Mouse (Mus musculus) lung, adult 2 months (tissue): ENCODE measurements around the gene Ext2.

Experiments
- CTCF ChIP-seq: fragments of 200-500 bp; IDR thresholded peaks from 2 replicates; pipeline ENCODE4 v1.5.1; 2011; ENCODE audit warnings: mild to moderate bottlenecking, low read length, control low read depth; ENCODE audit not compliant: insufficient read depth
- POLR2A ChIP-seq: fragments of 200-500 bp; IDR thresholded peaks from 2 replicates; pipeline ENCODE4 v1.6.1; 2011; ENCODE audit warnings: low read depth, mild to moderate bottlenecking, control low read depth, low read length, borderline replicate concordance; ENCODE audit errors: extremely low read depth

DNA sequence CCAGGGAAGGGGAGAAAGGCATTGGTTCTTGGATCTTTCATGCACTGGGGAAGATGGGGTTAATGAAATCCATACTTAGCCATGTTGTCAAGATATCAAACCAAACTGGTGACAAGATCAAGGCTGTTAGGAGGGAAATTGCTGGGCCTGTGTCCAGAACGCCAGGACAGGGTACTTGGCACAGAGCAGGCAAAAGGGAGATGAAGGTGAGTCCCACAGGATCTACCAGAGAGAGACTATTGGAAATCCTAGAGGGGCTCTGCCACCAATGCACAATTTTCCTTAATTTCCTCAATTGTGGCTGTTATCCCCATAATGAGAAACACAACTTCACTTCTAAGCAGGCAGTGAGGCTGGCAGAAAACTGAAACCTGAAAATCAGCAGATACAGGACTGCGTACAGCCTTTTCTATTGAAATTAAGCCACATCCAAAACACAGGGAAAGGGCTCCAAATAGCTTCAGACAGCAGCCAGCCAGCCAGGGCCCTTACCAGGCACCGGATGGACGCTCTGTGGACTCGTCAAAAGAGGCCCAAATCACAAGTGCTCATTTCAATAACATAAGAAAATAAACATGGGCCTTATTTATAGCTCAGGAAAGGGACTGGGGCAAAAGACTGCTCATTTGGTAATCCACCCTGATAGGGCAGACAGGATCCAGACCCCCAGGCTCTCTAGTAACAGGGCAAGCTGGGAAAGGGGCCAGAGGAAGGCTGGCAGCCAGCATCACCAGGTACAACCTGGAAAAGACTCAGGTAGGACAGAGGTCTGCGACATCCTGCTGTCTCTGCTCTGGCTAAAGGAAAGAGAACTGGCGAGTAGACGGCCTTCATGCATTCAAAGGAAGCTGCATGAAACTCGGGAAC, 132.1 kb downstream of the Ext2 start:
- TF ChIP-seq CTCF (no peak), POLR2A (no peak)
